Mouse (Mus musculus): ENCODE measurements around the gene Rcor3.

Gene Rcor3

DNA sequence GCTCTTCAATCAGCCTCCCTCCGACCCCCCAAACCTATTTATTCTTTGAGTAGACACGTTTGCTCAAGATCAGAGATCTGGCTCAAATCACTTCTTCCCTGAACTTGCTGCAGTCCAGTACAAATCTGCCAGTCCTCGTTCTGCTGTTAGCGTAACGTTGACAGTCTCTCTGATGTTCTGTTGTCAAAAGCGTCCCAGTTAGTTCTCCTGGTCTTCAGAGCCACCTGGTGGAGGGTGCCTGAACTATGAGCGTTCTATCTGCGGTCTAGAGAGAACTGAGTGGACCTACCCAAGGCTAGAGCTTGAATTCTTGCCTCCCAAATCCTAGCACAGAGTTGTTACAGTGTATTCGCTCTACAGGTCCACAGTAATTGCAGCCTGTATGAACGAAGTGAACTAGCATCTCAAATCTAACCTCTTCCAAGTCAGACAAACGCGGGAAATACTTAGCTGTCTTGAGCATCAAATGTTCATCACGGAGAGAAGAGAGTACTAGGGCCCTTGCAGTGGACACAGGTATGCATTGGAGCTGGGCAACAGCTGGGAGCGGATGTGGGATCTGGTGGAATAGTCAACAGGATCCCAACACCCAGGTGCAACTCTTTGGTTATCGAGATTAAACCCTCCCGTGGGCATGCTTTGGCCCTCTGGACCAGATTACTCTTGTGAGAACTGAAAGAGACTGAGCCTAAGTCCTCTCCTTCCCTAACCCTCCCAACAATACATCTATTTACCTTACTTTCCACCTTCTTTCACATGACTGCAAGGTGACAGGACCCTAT is 44.8 kb downstream of the Rcor3 start:
- peak; percentile 81 for DNase-seq

DNA sequence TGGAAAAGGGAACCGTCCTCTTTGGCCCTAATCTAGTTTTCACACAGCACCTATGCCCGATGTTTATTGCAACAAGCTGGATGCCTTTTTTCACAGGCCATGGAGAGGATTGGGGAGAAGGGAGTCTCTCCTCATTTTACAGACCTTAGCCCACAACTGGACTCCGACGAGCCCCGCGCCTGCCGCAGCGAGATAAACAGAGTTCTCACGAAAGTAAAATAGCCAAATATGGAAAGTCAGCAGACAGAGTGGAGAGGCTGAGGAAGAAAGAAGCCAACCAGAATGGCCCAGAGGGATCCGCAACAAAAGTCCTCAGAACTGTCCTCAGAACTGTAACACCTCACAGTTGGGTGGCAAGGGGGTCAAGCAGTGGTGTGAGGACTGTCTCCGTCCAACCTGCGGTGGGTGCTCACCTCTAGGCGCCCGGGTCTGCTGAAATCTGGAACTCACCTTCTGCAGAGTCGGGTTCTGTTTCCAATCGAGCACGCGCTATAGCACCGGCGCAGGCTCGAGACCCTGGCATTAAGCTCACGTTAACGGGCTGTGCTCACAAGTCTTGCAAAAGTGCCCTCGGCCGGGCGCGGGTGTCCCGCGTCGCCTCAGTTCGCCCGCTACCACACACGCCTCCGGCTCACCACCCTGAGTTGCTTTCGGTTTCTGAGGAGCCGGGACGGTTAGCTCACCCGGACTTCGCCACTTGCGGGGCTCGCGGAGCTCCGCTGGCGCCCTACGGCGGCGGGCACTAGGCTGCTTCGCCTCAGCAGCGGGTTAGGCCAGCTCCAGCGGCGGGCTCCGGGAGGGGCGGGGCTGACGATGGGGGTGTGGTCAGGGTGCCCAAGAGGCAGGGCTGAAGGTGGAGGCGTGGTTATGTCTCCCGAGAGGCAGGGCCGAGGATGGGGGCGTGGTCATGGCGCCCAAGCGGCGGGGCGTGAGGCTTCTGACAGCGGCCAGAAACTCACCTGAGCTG is 45.8 kb downstream of the Rcor3 start, which contains the start of gene Traf5:
TSS of gene Traf5 (minus strand) at position 754 of the 967 bp plus-strand sequence.
- DNase-seq, result peak; percentile 83

DNA sequence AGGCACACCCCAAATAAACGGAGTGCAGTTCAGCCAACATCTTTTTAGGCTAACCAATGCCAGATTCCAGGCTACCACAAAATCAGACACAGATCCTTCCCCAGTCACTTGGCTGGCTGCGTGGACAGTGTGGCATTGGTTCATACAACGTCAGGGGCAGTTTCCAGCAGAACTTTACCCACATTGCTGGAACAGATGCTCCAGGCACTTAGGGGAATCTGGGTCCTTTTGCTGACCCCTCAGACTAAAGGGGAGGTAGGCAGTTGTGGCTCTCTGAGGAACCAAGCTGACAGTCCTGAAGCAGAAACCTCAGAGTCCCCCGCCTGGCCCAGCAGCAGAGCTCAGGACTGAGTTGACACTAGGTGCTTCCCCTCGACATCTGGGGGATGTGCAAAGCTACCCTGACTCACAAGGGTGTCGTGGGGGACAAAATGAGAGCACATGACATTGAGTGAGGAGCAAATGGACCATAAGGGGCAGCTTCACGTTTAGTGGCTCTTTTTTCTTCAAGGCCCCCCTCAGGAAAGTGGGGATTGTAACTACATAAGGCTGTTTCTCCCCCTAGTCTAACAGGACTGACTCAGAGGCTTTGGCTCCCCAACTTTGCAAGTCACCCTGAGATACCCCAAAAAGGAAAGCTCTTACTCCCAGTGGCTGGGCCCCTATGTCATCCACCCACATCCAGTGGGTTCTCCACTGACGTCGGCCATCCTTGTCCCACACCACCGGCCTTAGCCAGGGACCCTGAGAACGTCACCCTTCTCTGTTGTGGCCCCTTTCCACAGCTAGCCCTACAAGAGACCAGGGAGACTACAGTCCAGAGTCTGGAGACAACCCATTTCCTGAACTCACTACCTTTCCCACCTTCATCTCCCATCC is 46.9 kb downstream of the Rcor3 start:
- no peak for DNase-seq

DNA sequence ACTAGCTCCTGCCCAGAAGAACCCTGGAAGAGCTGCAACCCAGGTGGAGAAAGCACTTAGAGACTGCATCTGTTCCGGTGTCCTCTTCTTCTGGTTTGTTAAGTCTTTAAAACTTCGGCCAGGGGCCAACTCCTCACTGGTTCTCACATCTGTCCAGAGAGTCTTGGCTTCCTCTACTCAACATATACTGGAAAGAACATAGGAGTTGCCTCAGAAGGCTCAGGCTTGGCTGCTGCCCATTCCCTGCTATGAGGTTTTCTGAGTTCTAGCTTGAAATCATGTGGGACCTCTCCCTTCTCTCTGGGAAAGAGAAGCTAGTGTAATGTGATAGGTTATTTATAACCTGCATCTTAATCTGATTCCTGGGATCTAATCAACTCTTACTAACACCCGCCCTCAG is 47.6 kb downstream of the Rcor3 start:
- no peak for DNase-seq

DNA sequence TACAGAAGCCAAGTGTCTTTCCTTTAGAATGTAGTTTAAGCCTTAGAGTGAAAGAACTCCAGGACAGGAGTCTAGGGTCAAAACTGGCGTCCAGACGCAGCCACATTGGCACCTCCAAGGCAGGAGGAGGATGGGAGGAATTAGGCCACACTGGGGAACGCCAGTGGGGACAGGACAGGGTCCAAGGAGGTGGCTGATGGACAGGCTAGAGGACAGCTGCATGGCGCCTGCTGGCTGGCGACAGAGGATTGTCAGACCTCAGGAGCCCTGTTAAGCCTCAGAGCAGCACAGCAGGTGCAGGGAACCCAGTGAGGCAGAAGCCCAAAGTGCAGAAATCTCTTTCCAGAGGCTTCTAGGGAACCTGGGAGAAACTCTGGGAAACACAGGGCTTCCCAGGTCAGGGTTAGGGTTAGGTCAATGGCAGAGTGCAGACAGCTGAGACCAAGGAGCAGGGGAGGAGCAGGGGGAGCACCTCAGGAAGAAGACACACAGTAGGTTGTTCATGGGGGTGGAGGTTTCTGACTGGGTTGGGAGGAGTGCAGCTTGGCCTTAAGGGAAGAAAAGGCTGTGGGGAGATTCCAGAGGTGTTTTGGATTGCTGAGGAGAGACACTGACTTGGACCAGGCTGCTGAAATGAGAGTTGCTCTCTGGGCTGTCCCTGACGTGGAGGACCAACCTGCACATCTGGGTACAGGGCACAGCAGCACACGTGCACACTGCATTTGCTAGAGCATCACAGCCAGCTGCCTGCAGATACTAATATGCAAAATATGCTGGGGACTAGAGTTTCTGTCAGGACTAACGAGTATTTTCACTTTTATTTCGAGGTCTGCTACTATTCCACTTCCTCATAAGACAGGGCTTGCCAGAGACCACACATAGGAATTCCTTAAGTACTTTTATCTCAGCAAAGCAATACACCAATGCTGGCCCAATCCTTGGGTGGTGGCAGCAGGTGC is 48.4 kb downstream of the Rcor3 start:
- DNase-seq, result no peak

DNA sequence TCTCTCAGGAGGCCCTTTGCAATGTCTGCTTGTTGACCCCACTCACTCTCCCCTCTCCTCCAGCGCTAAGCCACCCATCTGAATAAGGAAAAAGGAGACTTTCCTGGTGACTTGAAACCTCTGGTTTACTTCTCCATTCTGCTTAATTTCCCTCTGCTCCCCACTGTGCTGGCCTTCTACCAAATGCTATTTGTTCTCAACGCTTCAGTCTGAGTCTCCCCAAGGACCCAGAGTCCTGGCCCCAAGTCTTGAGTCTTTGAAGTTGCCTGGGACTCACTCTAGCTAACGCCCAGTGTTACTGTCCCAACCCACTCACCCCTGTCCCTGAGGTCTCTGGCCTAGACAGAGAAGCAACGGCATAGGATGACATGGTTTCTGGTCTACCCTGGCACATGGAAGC is 49.9 kb downstream of the Rcor3 start:
- no peak for DNase-seq

DNA sequence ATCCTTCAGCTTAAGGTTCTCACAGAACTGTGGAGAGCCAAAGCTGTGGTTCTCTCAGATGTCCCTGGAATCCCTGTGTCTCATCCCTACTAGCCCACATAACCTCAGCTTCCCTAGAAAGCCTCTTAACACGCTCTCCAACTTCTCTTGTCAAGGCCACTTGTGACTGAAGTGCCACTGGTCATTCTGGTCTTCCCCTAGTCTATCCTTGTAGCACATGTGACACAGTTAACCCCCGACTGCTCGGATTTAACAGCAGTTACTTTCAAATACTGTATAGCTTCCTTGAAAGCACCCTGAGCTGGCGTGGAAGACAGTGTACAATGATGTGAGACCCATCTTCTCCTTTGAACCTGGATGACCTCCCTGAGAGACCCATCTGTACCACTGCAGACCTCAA is 50.8 kb downstream of the Rcor3 start:
- DNase-seq, result no peak

DNA sequence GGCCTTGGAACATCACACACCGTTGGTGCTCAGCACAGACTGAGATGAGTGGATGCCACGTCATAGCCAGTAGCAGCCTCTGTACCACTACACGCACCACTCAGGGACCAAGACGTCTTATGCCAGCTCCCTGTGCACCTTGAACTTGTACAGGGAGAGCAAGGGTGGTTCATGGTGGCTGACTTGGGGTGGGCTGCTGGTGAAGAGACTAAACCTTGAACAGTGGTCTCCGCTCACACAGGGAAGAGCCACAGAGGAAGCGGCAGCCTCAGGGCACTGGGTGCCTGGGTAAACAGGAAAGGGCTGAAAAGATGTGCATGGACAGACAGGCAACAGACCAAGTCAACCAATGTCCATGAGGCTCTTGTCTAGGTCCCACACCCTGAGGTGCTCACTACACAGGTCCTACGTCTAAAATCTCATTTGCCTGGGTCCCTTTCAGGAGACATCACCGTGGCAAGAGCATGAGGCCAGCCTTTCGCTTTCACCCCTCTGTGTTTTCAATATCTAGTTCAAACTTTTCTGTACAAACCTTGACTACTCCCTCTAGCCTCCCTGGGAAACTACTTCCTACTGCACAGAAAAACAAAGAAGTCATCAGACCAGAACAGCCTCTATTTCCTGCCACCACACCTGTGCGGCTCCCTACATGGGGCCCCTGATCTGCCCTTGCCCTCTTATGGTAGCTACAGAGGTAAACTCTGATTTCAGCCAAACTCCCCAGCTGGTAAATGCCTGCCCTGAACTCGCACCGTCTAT is 51.4 kb downstream of the Rcor3 start:
- DNase-seq, result no peak

DNA sequence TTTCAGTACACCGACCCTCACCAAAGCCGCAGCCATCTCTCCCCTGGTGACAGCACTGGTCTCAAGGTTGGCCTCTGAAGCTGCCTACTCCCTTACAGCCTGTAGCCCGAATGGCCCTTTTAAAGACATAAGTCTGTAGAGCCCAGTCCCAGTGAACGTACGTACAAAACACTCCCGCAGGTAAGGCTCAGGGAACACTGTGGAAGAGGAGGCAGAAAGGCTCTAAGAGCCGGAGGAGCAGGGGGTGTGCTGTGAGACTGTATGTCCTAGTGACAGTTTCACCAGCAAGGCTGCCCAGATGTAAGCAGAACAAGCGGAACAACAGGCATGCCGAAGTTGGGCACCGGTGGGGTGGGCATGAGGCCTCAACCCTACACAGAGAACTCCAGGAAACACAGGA is 52.6 kb downstream of the Rcor3 start:
- DNase-seq, result no peak

DNA sequence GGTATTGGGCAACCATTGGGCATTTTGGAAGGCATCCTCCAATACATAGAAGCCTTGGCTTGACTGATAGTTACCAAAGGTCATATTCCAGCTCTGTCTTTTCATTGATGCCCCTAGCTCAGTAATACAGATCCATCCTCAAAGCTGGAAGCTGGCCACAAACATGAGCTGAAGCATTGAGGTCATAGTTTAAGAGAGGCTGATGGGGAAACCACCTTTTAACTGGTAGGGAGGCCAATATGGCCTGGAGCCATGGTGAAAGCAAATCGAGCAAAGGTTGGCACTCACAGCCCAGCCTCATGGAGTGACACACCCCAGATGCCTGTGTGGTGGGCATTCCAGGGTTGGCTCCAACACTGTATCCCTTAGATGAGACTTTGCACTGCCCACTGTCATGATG is 55.2 kb downstream of the Rcor3 start:
- no peak for DNase-seq

DNA sequence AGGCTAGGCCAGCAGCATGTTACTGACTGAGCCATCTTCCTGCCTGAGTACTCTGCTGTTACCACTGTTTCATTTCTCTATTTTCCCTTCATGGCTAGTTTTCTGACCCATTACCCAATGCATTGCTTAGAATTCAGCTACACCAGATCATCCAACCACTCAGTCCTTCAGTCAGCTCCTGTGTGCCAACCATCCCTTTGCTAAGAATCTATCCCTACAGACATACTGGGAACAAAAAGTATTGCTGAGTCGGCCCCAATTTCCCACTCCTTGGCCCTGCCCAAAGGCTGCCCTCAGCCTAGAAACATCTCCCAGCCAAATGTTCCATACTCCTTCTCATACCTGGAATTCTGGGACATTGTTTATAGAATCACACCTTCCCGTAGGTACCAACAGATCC is 56.7 kb downstream of the Rcor3 start:
- no peak for DNase-seq

DNA sequence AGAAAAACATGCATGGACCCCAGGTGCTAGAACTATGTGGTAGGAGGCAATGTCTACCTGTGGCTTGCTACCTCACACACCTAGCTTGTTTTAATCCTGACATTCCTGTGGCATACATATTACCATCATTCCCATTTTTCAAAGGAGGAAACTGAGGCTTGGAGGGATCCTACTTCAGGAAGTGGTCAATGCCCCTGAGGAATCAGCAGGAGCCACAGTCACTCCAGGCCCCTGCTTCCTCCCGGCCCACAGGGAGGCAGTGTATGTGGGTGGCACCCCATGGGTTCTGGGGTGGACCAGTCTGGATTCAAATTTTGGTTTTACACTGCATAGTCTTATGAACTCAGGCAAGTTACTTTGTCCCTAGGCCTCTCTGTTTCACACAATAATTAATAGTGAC is 58.7 kb downstream of the Rcor3 start:
- no peak for DNase-seq

DNA sequence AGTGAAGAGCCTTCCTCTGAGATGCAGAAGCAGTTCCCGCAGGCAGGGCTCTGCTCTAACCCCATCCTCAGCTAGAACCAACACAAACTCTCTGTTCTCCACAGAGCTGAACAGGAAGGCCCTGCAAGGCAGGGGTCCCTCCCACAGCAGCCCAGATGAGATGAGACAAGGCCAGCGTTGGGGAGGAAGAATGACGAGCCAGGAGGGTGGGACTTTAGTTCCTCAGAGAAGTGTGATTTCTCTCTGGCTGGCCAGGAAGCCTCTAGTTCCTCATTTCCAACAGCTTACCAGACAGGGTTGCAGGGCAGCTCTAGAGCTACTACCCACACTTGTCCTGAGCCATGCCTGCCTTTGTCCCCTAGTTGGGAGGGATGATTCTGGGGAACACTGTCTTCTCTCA is 59.5 kb downstream of the Rcor3 start:
- DNase-seq, result no peak

DNA sequence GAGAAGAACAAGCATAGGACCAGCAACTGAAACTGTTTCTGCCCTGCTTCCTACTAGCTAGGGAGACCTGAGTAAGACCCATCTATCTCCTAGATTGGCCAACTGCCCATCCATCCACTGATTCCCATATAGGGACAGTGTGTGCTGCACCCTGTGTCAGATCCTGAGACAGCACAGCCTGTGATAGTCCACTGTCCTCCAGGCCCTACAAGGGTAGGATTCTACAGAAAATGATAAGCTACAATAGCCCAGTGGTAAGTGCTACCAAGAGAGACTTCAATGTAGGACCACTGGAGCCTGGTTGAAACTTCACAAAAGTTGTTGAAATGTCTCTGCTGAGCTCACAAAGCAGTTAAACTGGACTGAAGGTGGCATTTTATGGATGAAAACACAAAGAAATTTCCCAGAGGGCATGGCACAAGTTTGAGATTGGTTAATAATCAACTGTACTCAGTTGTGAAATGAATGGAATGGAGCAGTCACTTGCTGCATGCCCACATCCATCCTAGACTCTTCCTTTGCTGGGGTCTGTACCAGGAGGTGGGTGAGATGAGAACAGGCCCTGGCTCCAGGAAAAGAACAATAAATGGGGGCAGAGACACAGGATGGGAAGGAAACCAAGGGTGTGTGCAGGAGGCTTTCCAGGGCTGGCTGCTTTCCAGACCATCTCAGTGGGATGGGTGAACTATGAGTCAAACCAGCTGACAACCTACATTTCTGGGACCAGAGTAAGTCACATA is 60.9 kb downstream of the Rcor3 start:
- no peak for DNase-seq

DNA sequence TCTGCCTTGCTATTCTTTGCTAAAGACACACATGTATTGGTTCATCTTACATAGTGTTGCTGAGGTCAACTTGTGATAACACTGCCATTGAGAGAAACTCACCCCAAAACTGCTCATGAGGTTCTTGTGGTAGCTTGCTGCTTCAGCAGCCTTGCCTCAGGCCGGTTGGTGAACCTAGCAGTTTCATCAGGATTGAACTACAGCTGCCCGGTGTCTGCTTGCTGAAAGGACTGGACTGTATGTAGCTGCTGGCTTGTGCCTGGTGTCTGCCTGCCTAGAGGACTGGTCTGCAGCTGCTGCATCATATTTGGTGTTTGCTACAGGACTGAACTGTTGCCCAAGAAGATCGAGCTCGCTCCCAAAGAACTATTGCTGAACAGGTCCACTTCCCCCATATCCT is 61.8 kb downstream of the Rcor3 start:
- no peak for DNase-seq

DNA sequence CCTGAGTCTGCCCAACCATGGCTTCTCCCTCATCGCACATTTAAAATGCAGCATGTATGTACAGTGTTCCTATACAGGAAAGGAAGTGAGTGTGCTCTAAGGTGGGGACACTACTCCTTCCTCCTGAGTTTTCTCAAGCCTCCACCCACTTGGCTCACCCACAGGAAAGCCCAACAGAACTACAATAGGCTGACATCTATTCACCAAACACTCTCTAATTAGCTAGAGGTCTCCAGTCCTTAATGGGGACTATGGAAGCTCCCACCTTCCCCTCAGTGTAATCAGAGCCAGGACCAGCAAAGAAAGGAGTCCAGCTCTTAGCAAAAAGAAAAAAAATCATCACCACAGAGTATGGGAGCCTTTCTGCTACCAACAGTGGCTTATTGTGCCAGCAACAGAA is 63.0 kb downstream of the Rcor3 start:
- DNase-seq, result no peak

DNA sequence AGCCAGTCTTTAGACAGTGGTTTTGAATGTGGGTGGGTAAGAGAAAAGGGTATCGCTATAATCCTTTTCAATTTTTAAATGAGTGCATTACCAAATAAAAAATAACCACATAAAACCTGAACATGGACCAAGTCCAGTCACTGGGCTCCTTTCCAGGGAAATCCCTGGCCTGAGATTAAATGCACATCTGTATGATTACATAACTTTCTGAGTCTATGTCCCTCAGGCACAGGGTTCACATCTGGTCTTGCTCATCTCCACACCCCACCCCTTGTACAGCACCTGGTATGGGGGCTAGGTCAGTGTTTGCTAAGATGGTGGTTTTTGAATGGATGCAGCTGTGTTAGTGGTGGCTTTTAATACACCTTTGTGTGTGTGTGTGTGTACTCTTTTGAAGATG is 65.4 kb downstream of the Rcor3 start:
- DNase-seq, result no peak

DNA sequence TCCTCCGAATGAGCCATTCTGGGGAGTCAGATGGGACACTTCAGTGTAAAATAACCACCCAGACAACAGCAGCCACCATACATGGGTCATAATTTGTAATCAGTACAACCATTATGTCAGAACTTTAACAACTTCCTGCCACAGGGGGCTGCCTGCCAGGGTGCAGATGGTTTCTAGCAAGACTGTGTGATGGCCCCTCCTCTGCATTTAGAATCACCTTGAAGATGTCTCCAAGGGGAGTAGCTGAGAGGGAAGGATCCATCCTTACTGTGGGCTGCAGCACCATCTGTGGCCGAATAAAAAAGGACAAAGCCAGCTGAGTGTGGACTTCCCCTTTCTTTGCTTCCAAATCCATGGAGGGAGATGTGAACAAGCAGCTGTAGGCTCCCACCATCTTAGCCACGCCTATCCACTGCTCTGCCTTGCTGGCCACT is 67.2 kb downstream of the Rcor3 start:
- no peak for DNase-seq

DNA sequence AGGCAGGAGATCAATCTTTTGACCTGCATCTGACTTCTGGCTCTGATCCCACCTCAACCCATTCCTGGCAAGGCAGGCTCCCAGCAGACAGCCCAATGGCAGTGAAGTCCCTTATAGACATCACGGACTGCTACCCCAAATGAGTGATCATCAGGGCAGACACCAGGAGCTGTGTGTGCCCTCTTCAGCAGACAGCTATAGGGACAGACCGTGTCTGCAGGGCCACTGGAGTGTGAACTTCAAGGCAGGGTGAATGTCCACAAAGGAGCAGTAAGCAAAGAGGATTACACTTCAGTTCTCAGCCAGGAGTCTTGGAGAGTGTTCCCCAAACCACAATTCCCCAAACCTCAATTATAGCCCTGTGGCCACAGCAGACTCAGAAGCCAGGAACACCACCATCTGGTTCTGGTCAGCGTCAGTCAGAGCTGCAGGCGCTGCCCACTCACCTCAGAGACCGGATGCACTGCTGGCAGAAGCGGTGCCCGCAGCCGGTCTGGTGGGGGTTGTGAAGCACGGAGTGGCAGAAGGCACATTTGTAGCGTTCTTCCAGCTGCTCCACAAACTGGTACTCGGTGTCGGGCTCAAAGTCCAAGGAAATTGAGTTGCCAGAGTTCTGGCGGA is 67.8 kb downstream of the Rcor3 start:
- no peak for DNase-seq

DNA sequence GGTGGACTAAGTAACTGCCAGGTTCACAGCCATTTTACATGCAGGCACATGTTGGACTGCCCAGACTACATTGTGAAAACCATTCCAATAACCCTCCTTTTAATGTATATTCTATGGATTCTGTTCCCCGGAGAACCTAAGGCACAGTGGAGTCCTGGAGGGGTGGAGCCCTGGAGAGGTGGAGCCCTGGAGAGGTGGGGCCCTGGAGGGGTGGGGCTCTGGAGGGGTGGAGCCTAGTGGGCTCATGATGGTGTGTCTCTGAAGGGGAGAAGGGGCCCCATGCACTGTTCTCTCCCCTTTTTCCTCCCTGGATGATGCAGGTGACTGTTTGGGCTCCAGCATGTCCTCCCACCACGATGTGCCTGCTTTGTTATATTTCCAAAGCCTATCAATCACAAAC is 69.7 kb downstream of the Rcor3 start:
- DNase-seq, result no peak
